Mouse (Mus musculus): ENCODE results near the gene Cdon. TPM values are rescaled to one million over a fixed set of nuclear protein-coding genes. Genes with fewer than 3 reads are reported as not detected.
"Not testable (repeated sequence)": the region's sequence is repeated elsewhere in the genome, so short reads cannot be mapped to it uniquely, and the experiment has no call there.

Cdon gene
- polyA plus RNA-seq, 2 experiments, result 0.36 to 0.52 TPM

DNA sequence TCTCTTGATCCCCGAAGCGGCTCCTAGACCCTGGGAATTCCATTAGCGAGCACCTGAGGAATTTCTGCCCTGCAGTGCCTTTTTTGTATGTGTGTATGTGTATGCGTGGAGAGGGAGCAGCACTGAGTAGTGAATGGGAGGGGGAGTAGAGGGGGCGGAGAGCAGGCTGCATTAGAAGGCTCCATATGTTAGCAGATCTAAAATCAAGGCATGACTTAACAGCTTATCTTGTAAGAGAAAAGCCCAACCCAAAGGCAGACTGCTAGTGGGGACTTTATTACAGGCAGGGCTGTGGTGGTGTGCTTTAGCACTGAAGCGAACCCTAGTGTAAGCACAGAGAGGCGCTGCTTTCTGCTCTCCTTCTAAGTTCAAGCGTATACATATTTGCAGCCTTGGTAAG is 3.7 kb downstream of the Cdon start:
- no peaks in the 10 kb centered on the region for H3K9me3 ChIP-seq (ENCODE audit: control insufficient read depth, low read length)
- DNase-seq (ENCODE audit: low read depth in 3 of 3, low spot score in 3 of 3) (no peak), ATAC-seq (ENCODE audit: insufficient read depth) (no peak)
- H3K9ac ChIP-seq (replicated peaks), result no peak overlapping the region
- 44% methylated on average over 8 of the region's 8 CpGs for WGBS (ENCODE audit: insufficient replicate concordance)
- no peak overlapping the region for H3K27ac ChIP-seq
- H3K27me3 ChIP-seq (ENCODE audit: control insufficient read depth, insufficient read depth, low read length), result peaks cover 28% of the 10 kb centered on the region
- TF ChIP-seq CTCF (IDR thresholded peaks at IDR 0.05; ENCODE audit: low read depth), result no peak
- no peak overlapping the region for H3K4me2 ChIP-seq (ENCODE audit: low read depth)
- H3K4me3 ChIP-seq (ENCODE audit: insufficient read depth in 1 of 2, low read depth in 2 of 2, low read length in 2 of 2), result no peak overlapping the region
- H3K36me3 ChIP-seq (replicated peaks; ENCODE audit: control insufficient read depth, insufficient read depth, low read depth), result no peaks in the 10 kb centered on the region
- H3K4me1 ChIP-seq (replicated peaks; ENCODE audit: control insufficient read depth in 2 of 2, insufficient read depth in 2 of 2, low read length in 1 of 2), result no peaks in the 10 kb centered on the region

GRCm38 (mm10) chr9:35430476-35430875 is 9.5 kb downstream of the Cdon start:
- no peak for DNase-seq (ENCODE audit: low read depth in 3 of 3, low spot score in 3 of 3)
- WGBS (ENCODE audit: insufficient replicate concordance), result 60% methylated on average over 8 of the region's 8 CpGs
- TF ChIP-seq EP300 (IDR thresholded peaks at IDR 0.05; ENCODE audit: low read depth) (no peak), CTCF (IDR thresholded peaks at IDR 0.05; ENCODE audit: low read depth) (no peak)

DNA sequence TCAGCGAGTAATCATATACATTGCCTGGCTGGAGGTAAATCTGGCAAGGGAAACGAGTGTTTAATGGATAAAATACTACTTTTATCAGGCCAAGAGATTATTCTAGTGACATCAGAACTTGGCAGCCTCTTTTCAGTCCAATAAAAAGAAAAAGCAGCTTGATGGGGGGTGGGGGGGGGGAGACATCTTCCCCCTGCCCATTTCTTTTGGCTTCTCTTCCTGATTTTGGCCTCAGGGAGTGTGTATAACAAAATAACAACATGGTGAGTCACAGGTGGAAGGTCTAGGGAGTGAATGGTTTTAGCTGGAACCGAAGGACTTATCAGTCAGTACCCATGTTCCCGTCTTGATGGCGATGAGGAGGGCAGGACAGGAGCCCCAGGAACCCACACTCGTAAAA is 10.5 kb downstream of the Cdon start:
- TF ChIP-seq EP300 (IDR thresholded peaks at IDR 0.05; ENCODE audit: low read depth), result no peak
- TF ChIP-seq CTCF (IDR thresholded peaks at IDR 0.05; ENCODE audit: low read depth), result no peak
- WGBS (ENCODE audit: insufficient replicate concordance), result 60% methylated on average over 6 of the region's 6 CpGs
- H3K9me3 ChIP-seq (ENCODE audit: control insufficient read depth, low read length), result no peaks in the 10 kb centered on the region
- H3K4me3 ChIP-seq (ENCODE audit: insufficient read depth in 1 of 2, low read depth in 2 of 2, low read length in 2 of 2), result no peak overlapping the region
- no peaks in the 10 kb centered on the region for H3K4me1 ChIP-seq (replicated peaks; ENCODE audit: control insufficient read depth in 2 of 2, insufficient read depth in 2 of 2, low read length in 1 of 2)
- H3K4me2 ChIP-seq (ENCODE audit: low read depth), result no peak overlapping the region
- no peak for DNase-seq (ENCODE audit: low read depth in 3 of 3, low spot score in 3 of 3)
- H3K27ac ChIP-seq, result no peak overlapping the region
- no peaks in the 10 kb centered on the region for H3K27me3 ChIP-seq (ENCODE audit: control insufficient read depth, insufficient read depth, low read length)
- H3K9ac ChIP-seq (replicated peaks), result no peak overlapping the region
- no peaks in the 10 kb centered on the region for H3K36me3 ChIP-seq (replicated peaks; ENCODE audit: control insufficient read depth, insufficient read depth, low read depth)
- no peak for ATAC-seq (ENCODE audit: insufficient read depth)

More at GRCm38 (mm10) chr9:35430476-35430875, 9.5 kb downstream of the Cdon start:
- Histone ChIP-seq H3K4me3 (ENCODE audit: insufficient read depth in 1 of 2, low read depth in 2 of 2, low read length in 2 of 2) (no peak overlapping the region), H3K9ac (replicated peaks) (no peak overlapping the region), H3K36me3 (replicated peaks; ENCODE audit: control insufficient read depth, insufficient read depth, low read depth) (no peaks in the 10 kb centered on the region), H3K27ac (no peak overlapping the region), H3K9me3 (ENCODE audit: control insufficient read depth, low read length) (no peaks in the 10 kb centered on the region), H3K27me3 (ENCODE audit: control insufficient read depth, insufficient read depth, low read length) (no peaks in the 10 kb centered on the region), H3K4me2 (ENCODE audit: low read depth) (no peak overlapping the region), H3K4me1 (replicated peaks; ENCODE audit: control insufficient read depth in 2 of 2, insufficient read depth in 2 of 2, low read length in 1 of 2) (no peaks in the 10 kb centered on the region)
- ATAC-seq (ENCODE audit: insufficient read depth), result no peak

- not testable (repeated sequence) for H3K9ac ChIP-seq (replicated peaks); H3K4me3 ChIP-seq (ENCODE audit: insufficient read depth in 1 of 2, low read depth in 2 of 2, low read length in 2 of 2); H3K9me3 ChIP-seq (ENCODE audit: control insufficient read depth, low read length); H3K27me3 ChIP-seq (ENCODE audit: control insufficient read depth, insufficient read depth, low read length); ATAC-seq (ENCODE audit: insufficient read depth); H3K36me3 ChIP-seq (replicated peaks; ENCODE audit: control insufficient read depth, insufficient read depth, low read depth); DNase-seq (ENCODE audit: low read depth in 3 of 3, low spot score in 3 of 3); H3K4me1 ChIP-seq (replicated peaks; ENCODE audit: control insufficient read depth in 2 of 2, insufficient read depth in 2 of 2, low read length in 1 of 2); H3K27ac ChIP-seq; H3K4me2 ChIP-seq (ENCODE audit: low read depth)
- WGBS (ENCODE audit: insufficient replicate concordance), result 56% methylated on average over 3 of the region's 3 CpGs
These were observed 11.9 kb downstream of the Cdon start for GRCm38 (mm10) chr9:35432717-35433297.

- no peaks in the 10 kb centered on the region for H3K27me3 ChIP-seq (ENCODE audit: control insufficient read depth, insufficient read depth, low read length)
- ATAC-seq (ENCODE audit: insufficient read depth) (no peak), DNase-seq (ENCODE audit: low read depth in 3 of 3, low spot score in 3 of 3) (no peak)
- H3K4me1 ChIP-seq (replicated peaks; ENCODE audit: control insufficient read depth in 2 of 2, insufficient read depth in 2 of 2, low read length in 1 of 2), result no peaks in the 10 kb centered on the region
- no peak overlapping the region for H3K4me3 ChIP-seq (ENCODE audit: insufficient read depth in 1 of 2, low read depth in 2 of 2, low read length in 2 of 2)
- no peak for TF ChIP-seq CTCF (IDR thresholded peaks at IDR 0.05; ENCODE audit: low read depth)
- TF ChIP-seq EP300 (IDR thresholded peaks at IDR 0.05; ENCODE audit: low read depth), result no peak
- no peaks in the 10 kb centered on the region for H3K9me3 ChIP-seq (ENCODE audit: control insufficient read depth, low read length)
- H3K4me2 ChIP-seq (ENCODE audit: low read depth), result no peak overlapping the region
- WGBS (ENCODE audit: insufficient replicate concordance), result 69% methylated on average over 3 of the region's 3 CpGs
- no peak overlapping the region for H3K27ac ChIP-seq
- no peaks in the 10 kb centered on the region for H3K36me3 ChIP-seq (replicated peaks; ENCODE audit: control insufficient read depth, insufficient read depth, low read depth)
- no peak overlapping the region for H3K9ac ChIP-seq (replicated peaks)
These were observed 13.4 kb downstream of the Cdon start for GRCm38 (mm10) chr9:35434340-35434739.
